Mouse (Mus musculus): Measurements from ENCODE around the gene Snrk. TPM values are rescaled to one million over a fixed set of nuclear protein-coding genes. Genes with fewer than 3 reads are reported as not detected.

Snrk gene
- polyA plus RNA-seq, 1 experiment from 2014 or later, result 31.3 TPM

DNA sequence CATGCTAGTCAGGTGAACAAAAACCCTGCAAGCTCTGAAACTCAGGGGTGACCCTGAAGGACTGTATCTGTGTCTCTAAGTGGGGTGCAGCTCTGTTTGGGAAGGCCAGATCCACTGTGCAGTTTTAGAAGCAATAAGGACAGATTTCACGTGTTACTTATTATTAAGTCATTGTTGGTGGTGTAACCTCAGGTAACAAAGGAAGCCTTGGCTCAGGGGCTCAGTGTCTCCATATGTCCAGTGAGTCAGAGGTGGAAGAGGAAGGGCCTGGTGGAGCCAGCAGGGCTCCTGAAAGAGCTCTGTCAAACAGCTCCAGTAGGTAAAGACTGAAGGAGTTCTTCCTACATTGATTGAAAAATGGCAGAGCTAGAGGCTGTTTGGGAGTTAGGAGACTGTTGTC is 22.9 kb upstream of the Snrk start:
- Histone ChIP-seq H3K27ac (replicated peaks in 1 of 2; ENCODE audit: control insufficient read depth in 1 of 2, insufficient read depth in 1 of 2, low read depth in 2 of 2, low read length in 2 of 2) (no peak overlapping the region), H3K4me1 (ENCODE audit: control insufficient read depth in 2 of 2, insufficient read depth in 2 of 2, low read length in 2 of 2) (peaks cover 0 to 2% of the 10 kb centered on the region in 2 experiments; a peak in 1 of 4 replicates), H3K36me3 (ENCODE audit: control insufficient read depth, insufficient read depth, low read length) (no peaks in the 10 kb centered on the region), H3K4me3 (ENCODE audit: control insufficient read depth in 1 of 2, insufficient read depth in 1 of 2, low read depth in 1 of 2, low read length in 2 of 2) (no peak overlapping the region), H3K27me3 (ENCODE audit: control insufficient read depth, insufficient read depth, low read length) (no peaks in the 10 kb centered on the region), H3K4me2 (ENCODE audit: low read length) (no peak overlapping the region), H3K9me3 (ENCODE audit: control insufficient read depth, low read length) (no peaks in the 10 kb centered on the region), H3K9ac (ENCODE audit: low read length) (no peak overlapping the region)
- 89% methylated on average over 1 of the region's 1 CpGs for WGBS
- ATAC-seq (ENCODE audit: insufficient number of reproducible peaks, insufficient read depth, low FRiP score, low read depth), result no peak

DNA sequence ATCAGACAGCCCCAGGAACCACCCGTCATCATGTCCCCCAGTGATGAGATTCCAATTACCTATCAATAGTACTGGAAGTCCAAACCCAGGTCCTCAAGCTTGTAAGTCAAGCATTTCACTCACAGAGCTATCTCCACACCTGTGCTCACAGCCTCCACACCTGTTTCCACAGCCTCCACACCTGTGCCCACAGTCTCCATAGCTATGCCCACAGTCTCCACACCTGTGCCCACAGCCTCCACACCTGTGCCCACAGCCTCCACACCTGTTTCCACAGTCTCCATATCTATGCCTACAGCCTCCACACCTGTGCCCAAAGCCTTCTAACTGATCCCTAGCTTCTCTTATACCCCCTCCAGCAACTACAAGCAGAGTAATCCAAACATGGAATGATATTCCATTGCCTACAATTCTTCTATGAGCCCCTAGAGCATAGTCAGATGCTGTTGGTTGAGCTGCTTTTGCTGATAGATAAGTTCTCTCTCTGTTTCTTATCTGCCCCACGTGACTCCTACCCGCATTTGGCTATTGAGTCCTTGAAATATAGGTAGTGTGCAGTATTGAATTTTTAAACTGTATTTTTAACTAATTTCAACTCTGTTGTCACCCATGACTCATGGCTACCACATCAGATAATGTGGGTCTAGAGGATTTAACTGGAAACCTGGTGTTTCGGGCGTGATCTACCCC is 20.1 kb upstream of the Snrk start:
- Histone ChIP-seq H3K27me3 (ENCODE audit: control insufficient read depth, insufficient read depth, low read length) (no peaks in the 10 kb centered on the region), H3K36me3 (ENCODE audit: control insufficient read depth, insufficient read depth, low read length) (no peaks in the 10 kb centered on the region), H3K9ac (ENCODE audit: low read length) (no peak overlapping the region), H3K4me3 (ENCODE audit: control insufficient read depth in 1 of 2, insufficient read depth in 1 of 2, low read depth in 1 of 2, low read length in 2 of 2) (no peak overlapping the region), H3K4me2 (ENCODE audit: low read length) (no peak overlapping the region), H3K9me3 (ENCODE audit: control insufficient read depth, low read length) (no peaks in the 10 kb centered on the region), H3K4me1 (ENCODE audit: control insufficient read depth in 2 of 2, insufficient read depth in 2 of 2, low read length in 2 of 2) (peaks cover 0 to 1% of the 10 kb centered on the region in 2 experiments; a peak in 1 of 4 replicates), H3K27ac (replicated peaks in 1 of 2; ENCODE audit: control insufficient read depth in 1 of 2, insufficient read depth in 1 of 2, low read depth in 2 of 2, low read length in 2 of 2) (no peak overlapping the region)
- WGBS, result 72% methylated on average over 5 of the region's 5 CpGs
- ATAC-seq (ENCODE audit: insufficient number of reproducible peaks, insufficient read depth, low FRiP score, low read depth), result no peak

DNA sequence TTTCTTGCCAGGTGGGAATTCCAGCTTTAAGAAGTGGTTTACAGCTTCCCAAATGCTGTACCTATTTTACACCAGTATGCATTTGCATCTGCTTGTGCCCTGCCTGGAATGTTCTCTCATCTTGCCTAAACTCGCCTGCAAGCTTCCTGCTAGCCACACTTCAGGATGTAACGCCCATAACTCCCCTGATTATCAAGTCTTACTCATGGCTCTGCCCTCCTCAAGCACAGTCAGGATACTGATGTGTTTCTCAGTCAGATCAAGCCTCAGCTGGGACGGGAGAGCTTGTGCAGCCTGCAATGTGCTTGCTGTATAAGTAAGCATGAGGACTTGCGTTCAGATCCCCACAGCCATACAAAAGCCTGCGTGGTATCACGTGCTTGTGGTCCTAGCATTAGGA is 19.5 kb upstream of the Snrk start:
- H3K36me3 ChIP-seq (ENCODE audit: control insufficient read depth, insufficient read depth, low read length), result no peaks in the 10 kb centered on the region
- no peak for ATAC-seq (ENCODE audit: insufficient number of reproducible peaks, insufficient read depth, low FRiP score, low read depth)
- no peak overlapping the region for H3K4me3 ChIP-seq (ENCODE audit: control insufficient read depth in 1 of 2, insufficient read depth in 1 of 2, low read depth in 1 of 2, low read length in 2 of 2)
- no peak overlapping the region for H3K4me2 ChIP-seq (ENCODE audit: low read length)
- H3K4me1 ChIP-seq (ENCODE audit: control insufficient read depth in 2 of 2, insufficient read depth in 2 of 2, low read length in 2 of 2), result no peaks in the 10 kb centered on the region
- WGBS, result 44% methylated on average over 6 of the region's 6 CpGs
- no peaks in the 10 kb centered on the region for H3K27me3 ChIP-seq (ENCODE audit: control insufficient read depth, insufficient read depth, low read length)
- no peak overlapping the region for H3K9ac ChIP-seq (ENCODE audit: low read length)
- H3K27ac ChIP-seq (replicated peaks in 1 of 2; ENCODE audit: control insufficient read depth in 1 of 2, insufficient read depth in 1 of 2, low read depth in 2 of 2, low read length in 2 of 2), result no peak overlapping the region
- no peaks in the 10 kb centered on the region for H3K9me3 ChIP-seq (ENCODE audit: control insufficient read depth, low read length)

DNA sequence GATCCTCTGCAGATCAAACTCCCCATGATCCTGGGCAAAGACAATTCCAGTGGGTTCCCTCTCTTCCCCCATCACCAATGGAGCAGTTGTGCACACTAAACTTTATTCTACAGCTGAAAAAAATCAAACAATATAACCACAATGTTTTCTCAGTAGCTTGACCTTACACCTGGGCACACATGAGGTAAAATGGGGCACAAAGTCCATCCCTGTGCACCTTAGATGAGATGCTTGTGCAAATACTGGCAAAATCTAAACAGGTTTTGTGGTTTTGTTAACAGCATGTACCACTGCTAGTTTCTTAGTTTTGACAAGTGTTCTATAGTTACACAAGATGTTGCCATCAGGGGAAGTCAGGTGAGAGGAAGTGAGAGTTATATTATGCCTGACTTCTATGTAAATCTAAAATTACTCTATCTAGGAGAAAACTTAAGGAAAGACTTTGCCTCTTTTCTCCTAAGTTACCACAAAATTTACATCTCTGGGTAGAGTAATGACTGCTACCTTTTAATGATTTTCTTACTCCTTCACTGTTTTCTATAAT is 16.4 kb upstream of the Snrk start:
- Histone ChIP-seq H3K27me3 (ENCODE audit: control insufficient read depth, insufficient read depth, low read length) (0 out of 2 replicates have a peak, but pooled peaks cover 3% of the 10 kb centered on the region), H3K4me1 (ENCODE audit: control insufficient read depth in 2 of 2, insufficient read depth in 2 of 2, low read length in 2 of 2) (0 out of 4 replicates have a peak, but pooled peaks cover 0 to 3% of the 10 kb centered on the region in 2 experiments), H3K4me3 (ENCODE audit: control insufficient read depth in 1 of 2, insufficient read depth in 1 of 2, low read depth in 1 of 2, low read length in 2 of 2) (no peak overlapping the region), H3K36me3 (ENCODE audit: control insufficient read depth, insufficient read depth, low read length) (no peaks in the 10 kb centered on the region), H3K4me2 (ENCODE audit: low read length) (no peak overlapping the region), H3K27ac (replicated peaks in 1 of 2; ENCODE audit: control insufficient read depth in 1 of 2, insufficient read depth in 1 of 2, low read depth in 2 of 2, low read length in 2 of 2) (no peak overlapping the region), H3K9me3 (ENCODE audit: control insufficient read depth, low read length) (no peaks in the 10 kb centered on the region), H3K9ac (ENCODE audit: low read length) (no peak overlapping the region)
- no peak for ATAC-seq (ENCODE audit: insufficient number of reproducible peaks, insufficient read depth, low FRiP score, low read depth)

DNA sequence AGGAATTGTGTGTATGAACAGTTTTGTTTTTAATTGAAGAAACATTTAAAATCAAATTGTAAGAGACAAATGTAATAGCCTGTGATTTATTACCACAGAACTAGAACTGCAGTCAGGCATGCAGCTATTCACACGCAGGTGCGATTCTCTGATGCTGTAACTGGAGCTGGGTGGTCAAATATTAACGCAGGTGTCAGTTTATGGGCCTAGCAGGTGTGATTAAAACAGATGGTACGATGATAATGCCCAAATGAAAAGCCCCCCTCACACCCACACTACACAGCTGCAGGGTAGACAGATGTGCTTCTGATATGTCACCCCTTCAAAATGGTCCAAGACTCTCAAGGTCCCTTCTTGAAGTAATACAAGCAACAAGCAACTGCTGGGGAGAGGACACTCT is 15.9 kb upstream of the Snrk start:
- ATAC-seq (ENCODE audit: insufficient number of reproducible peaks, insufficient read depth, low FRiP score, low read depth), result no peak
- Histone ChIP-seq H3K4me2 (ENCODE audit: low read length) (no peak overlapping the region), H3K27ac (replicated peaks in 1 of 2; ENCODE audit: control insufficient read depth in 1 of 2, insufficient read depth in 1 of 2, low read depth in 2 of 2, low read length in 2 of 2) (no peak overlapping the region), H3K4me3 (ENCODE audit: control insufficient read depth in 1 of 2, insufficient read depth in 1 of 2, low read depth in 1 of 2, low read length in 2 of 2) (no peak overlapping the region), H3K9me3 (ENCODE audit: control insufficient read depth, low read length) (no peaks in the 10 kb centered on the region), H3K9ac (ENCODE audit: low read length) (no peak overlapping the region), H3K27me3 (ENCODE audit: control insufficient read depth, insufficient read depth, low read length) (0 out of 2 replicates have a peak, but pooled peaks cover 3% of the 10 kb centered on the region), H3K4me1 (ENCODE audit: control insufficient read depth in 2 of 2, insufficient read depth in 2 of 2, low read length in 2 of 2) (0 out of 4 replicates have a peak, but pooled peaks cover 0 to 3% of the 10 kb centered on the region in 2 experiments), H3K36me3 (ENCODE audit: control insufficient read depth, insufficient read depth, low read length) (no peaks in the 10 kb centered on the region)
- 85% methylated on average over 4 of the region's 4 CpGs for WGBS

DNA sequence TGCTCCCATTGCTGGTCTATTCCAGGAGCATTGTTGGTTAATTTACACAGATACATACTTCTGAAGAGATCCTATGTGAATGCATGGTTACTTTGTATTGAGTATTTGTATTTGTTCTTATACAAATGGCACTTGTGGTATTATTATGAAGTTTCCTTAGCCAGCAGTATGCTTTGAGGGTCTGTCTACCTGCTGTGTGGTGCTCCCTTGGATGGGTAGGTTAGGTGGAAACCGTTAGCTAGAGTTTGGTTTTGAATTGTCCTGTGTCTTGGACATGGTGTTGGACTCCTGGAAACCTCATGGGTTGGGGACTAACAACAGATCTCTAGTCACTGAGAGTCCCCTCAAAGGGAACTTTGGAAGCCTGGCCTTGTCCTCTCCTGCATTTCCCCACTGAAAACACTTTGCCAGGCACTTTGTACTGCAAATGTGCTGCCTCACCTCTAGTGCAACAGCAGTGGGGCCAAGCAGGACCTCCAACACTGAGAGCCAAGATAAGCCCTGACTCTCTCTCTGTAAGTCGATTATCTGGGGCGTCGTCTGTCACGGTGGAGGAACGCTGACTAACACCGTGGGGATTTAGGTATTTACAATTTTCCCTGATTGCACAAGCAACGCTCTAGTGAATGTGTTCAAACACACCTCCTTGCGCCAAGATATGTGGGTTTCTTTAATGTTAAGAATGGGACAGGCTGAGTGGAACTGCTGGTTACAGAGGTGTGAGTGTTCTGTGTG is 13.3 kb upstream of the Snrk start:
- WGBS, result 23% methylated on average over 9 of the region's 9 CpGs
- H3K4me2 ChIP-seq (ENCODE audit: low read length), result no peak overlapping the region
- ATAC-seq (ENCODE audit: insufficient number of reproducible peaks, insufficient read depth, low FRiP score, low read depth), result no peak

DNA sequence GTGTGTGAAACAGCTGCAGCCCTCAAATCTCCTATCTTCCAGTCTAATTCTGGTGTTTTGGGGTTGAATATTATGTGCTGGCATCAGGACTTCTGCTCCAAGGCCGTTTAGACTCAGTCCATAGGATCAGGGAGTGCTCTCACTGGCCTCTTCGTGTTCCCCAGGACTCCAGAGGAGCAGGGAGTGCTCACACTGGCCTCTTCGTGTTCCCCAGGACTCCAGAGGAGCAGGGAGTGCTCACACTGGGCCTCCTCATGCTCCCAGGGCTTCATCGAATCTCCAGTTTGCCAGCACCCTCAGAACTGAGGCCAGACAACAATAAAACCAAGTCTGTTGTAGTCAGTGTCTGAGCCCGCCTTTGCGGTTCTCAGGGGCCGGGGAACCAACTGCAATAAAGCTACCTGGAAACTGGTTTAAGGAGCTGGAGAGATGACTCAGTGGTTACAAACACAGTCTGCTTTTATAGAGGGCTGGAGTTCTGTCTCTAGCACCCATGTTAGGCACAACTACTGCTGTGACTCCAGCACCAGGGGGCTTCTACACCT is 12.7 kb upstream of the Snrk start:
- H3K27ac ChIP-seq (replicated peaks in 1 of 2; ENCODE audit: control insufficient read depth in 1 of 2, insufficient read depth in 1 of 2, low read depth in 2 of 2, low read length in 2 of 2), result no peak overlapping the region
- H3K9ac ChIP-seq (ENCODE audit: low read length), result no peak overlapping the region
- H3K4me3 ChIP-seq (ENCODE audit: control insufficient read depth in 1 of 2, insufficient read depth in 1 of 2, low read depth in 1 of 2, low read length in 2 of 2), result no peak overlapping the region
- peaks cover 3 to 10% of the 10 kb centered on the region in 2 experiments; a peak in 2 of 4 replicates for H3K4me1 ChIP-seq (ENCODE audit: control insufficient read depth in 2 of 2, insufficient read depth in 2 of 2, low read length in 2 of 2)
- 60% methylated on average over 7 of the region's 7 CpGs for WGBS
- no peak overlapping the region for H3K4me2 ChIP-seq (ENCODE audit: low read length)
- no peak for ATAC-seq (ENCODE audit: insufficient number of reproducible peaks, insufficient read depth, low FRiP score, low read depth)
- H3K9me3 ChIP-seq (ENCODE audit: control insufficient read depth, low read length), result no peaks in the 10 kb centered on the region
- no peaks in the 10 kb centered on the region for H3K36me3 ChIP-seq (ENCODE audit: control insufficient read depth, insufficient read depth, low read length)
- 0 out of 2 replicates have a peak, but pooled peaks cover 3% of the 10 kb centered on the region for H3K27me3 ChIP-seq (ENCODE audit: control insufficient read depth, insufficient read depth, low read length)

More for the DNA sequence above, 13.3 kb upstream of the Snrk start:
- H3K36me3 ChIP-seq (ENCODE audit: control insufficient read depth, insufficient read depth, low read length), result no peaks in the 10 kb centered on the region
- H3K9ac ChIP-seq (ENCODE audit: low read length), result no peak overlapping the region
- no peak overlapping the region for H3K4me3 ChIP-seq (ENCODE audit: control insufficient read depth in 1 of 2, insufficient read depth in 1 of 2, low read depth in 1 of 2, low read length in 2 of 2)
- no peaks in the 10 kb centered on the region for H3K9me3 ChIP-seq (ENCODE audit: control insufficient read depth, low read length)
- no peak overlapping the region for H3K27ac ChIP-seq (replicated peaks in 1 of 2; ENCODE audit: control insufficient read depth in 1 of 2, insufficient read depth in 1 of 2, low read depth in 2 of 2, low read length in 2 of 2)
- peaks cover 3 to 10% of the 10 kb centered on the region in 2 experiments; a peak in 2 of 4 replicates for H3K4me1 ChIP-seq (ENCODE audit: control insufficient read depth in 2 of 2, insufficient read depth in 2 of 2, low read length in 2 of 2)
- H3K27me3 ChIP-seq (ENCODE audit: control insufficient read depth, insufficient read depth, low read length), result 0 out of 2 replicates have a peak, but pooled peaks cover 3% of the 10 kb centered on the region

Data from heart, embryonic 14.5 days (tissue).